Mouse (Mus musculus): Measurements from ENCODE around the gene Heatr5b.
"Not testable (repeated sequence)": the region's sequence is repeated elsewhere in the genome, so short reads cannot be mapped to it uniquely, and the experiment has no call there.

The Heatr5b gene

GRCm38 (mm10) chr17:78834856-78835835 is at the start of gene Heatr5b, which contains the start of gene Gpatch11:
Gene Heatr5b, minus strand, starts transcription at chr17:78835364.
Gene Gpatch11, plus strand, starts transcription at chr17:78835567.
- peak; percentile 95 to 98 for DNase-seq (ENCODE audit: low spot score in 2 of 2)

DNA sequence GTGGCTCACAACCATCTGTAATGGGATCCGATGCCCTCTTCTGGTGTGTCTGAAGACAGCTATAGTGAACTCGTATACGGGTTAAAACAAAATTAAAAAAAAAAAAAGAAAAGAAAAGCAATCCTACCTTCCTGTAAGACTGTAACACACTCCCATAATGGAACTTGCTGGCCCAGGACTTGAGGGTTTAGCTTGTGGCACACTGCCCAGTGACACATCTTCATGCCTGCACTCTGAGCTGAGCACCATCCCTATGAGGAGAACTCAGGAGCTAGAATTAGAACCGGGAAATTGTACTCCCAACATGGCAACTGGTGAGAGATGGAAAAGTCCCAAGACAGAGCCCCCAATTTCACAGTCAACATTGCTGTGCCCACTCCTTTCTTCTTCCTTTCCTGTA is 48.1 kb upstream of the Heatr5b start:
- DNase-seq (ENCODE audit: low spot score in 2 of 2) = no peak

- peak; percentile 30 to 48 for DNase-seq (ENCODE audit: low spot score in 2 of 2)
Measured at GRCm38 (mm10) chr17:78882401-78883112, 47.4 kb upstream of the Heatr5b start, which contains the start of gene Eif2ak2. Gene Eif2ak2, minus strand, starts transcription at chr17:78882573.

DNA sequence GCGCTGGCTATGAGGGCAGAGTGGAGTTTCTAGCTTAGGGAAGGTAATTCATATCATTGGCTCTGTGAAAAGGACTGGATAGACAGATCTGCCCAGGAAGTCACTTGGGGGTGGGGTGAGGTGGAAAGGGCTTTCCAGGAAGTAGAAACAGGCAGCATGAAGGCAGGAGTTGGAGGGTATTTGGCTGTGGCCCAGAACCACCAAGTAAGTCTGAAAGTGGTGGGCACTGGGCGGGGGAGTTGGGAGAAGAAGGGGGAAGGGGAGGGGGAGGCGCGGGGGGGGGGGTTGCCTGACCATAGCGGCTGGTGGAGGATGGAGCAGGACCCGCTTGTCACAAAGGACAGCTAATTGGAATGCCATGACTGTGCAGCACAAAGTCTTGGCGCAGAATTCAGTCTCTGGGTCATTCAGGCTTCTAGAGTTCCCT is 46.7 kb upstream of the Heatr5b start:
- DNase-seq (ENCODE audit: low spot score in 2 of 2) = no peak

DNA sequence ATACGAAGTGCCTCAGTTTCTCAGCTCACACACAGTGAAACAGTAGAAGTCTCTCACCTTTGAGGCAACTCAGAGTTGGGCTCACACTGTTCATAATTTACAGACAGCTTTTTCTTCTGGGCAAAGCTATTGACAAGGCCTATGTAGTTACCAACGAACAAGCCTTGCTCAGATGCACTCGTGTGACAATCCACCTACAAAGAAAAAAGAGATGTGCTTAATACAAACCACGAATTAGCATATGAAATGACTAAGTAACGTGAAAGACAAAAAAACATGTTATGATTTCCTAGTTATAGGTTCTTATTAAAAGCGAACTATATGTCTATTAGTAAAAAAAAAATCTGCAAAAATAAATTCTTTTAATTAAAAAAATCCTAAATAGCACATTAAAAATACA is 38.7 kb upstream of the Heatr5b start:
- no peak for DNase-seq (ENCODE audit: low spot score in 2 of 2)

DNA sequence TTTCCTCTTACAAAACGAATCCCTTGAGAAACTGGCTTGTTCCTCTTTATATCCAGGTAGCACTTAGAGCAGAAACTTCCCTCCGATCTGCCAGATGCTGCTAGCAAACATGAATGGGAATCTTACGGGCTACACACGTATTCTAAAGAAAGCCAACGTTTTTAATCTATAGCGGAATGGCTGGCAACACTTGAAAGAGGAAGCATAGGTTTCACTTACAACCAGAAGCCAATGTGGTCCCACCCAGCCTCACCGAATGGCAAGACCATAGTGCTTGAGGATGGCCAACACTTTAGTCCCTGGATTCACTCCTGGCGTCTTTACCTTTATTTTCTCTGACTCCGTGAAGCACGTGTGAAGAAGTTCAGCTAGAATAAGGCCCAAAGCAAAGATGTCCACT is 21.1 kb upstream of the Heatr5b start:
- no peak for DNase-seq (ENCODE audit: low spot score in 2 of 2)

DNA sequence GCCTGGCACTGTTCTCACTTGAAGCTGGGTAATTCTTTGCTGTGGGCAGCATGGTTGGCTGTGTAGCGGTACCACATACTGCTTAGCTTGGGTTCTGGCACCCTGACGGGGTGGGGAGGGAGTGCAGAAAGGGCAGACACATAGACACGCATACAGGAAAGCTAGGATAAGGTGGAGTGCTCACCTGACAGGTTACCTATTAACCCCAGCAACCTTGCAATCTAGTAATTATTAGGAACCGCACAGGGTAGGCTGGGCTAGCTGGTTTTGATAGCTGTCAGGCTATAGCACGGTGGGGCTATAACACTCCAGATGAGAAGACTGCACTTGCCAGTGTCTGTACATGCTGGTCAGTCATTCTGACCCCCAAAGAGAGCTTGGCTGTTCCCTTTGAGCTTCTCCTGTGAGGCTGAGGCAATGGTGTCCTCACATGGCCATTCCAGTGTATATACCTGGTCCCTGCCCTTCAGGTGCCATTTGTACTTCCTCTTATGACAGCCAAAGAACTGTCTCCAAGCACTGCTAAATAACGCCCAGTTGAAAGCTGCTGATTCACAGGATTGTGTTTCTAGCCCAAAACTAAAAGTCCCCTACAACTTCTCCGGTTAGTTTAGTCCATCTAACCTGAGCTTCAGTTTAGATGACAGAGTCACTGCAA is 7.2 kb upstream of the Heatr5b start:
- no peak for DNase-seq (ENCODE audit: low spot score in 2 of 2)

GRCm38 (mm10) chr17:78836056-78836455 is 892 bp upstream of the Heatr5b start:
- DNase-seq (ENCODE audit: low spot score in 2 of 2) = no peak

GRCm38 (mm10) chr17:78824346-78824745 is 10.8 kb downstream of the Heatr5b start:
- no peak for DNase-seq (ENCODE audit: low spot score in 2 of 2)

- no peak for DNase-seq (ENCODE audit: low spot score in 2 of 2)
Measured at GRCm38 (mm10) chr17:78809582-78809981, 25.6 kb downstream of the Heatr5b start.

DNA sequence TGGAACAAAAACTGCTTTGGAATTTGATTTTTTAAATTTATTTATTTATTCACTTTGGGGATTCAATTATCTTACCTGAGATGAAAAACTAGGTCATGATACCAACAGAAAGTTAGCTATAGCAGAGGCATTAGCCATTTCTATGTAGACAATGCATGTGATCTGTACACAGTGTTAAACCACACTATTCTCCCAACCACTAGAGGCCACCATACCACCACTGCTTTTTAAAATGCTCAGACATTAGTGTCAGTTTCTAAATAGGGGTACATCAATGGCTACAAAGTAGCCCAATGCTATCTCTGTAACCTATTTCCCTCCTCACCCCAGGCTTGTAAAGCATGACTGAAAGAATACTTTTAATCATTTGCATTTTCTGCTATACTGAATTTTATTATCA is 26.1 kb downstream of the Heatr5b start:
- no peak for DNase-seq (ENCODE audit: low spot score in 2 of 2)

DNA sequence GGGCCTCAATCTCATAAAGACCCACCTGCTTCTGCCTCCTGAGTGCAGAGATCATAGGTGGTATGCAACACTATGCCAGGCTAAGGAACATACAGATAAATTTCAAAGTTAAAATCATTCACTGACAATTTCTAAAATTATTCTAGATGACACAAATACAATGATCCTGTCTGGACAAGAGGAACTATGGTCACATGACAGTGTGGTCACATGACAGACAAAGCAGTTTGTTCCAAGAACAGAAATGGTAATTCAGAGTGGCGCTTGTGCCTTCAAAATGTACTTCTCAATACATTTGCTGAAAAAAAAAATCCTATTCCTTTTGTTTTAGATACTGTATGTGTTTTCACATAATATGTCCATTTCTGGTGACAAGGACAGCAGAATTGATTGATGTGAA is 37.9 kb downstream of the Heatr5b start:
- no peak for DNase-seq (ENCODE audit: low spot score in 2 of 2)

GRCm38 (mm10) chr17:78794390-78794789 is 40.8 kb downstream of the Heatr5b start:
- DNase-seq (ENCODE audit: low spot score in 2 of 2) = no peak

- no peak for DNase-seq (ENCODE audit: low spot score in 2 of 2)
Measured at GRCm38 (mm10) chr17:78792122-78792521, 43.0 kb downstream of the Heatr5b start.

DNA sequence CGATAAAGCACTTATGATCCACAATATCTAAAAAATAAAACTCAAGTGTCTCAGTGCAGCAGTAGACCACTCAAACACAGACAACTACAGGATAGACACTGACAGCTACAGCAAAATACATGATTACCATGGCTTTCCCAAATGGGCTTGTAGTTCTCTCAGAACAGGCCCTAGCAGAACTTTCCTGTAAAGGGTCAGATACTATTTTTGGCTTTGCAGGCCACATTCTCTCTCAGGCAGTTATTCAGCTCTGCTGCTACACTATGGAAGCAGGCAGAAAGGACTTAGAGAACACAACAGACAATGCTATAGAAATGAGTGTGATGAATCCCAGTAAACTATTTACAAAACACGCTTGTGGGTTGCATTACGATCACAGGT is 43.5 kb downstream of the Heatr5b start:
- no peak for DNase-seq (ENCODE audit: low spot score in 2 of 2)

DNA sequence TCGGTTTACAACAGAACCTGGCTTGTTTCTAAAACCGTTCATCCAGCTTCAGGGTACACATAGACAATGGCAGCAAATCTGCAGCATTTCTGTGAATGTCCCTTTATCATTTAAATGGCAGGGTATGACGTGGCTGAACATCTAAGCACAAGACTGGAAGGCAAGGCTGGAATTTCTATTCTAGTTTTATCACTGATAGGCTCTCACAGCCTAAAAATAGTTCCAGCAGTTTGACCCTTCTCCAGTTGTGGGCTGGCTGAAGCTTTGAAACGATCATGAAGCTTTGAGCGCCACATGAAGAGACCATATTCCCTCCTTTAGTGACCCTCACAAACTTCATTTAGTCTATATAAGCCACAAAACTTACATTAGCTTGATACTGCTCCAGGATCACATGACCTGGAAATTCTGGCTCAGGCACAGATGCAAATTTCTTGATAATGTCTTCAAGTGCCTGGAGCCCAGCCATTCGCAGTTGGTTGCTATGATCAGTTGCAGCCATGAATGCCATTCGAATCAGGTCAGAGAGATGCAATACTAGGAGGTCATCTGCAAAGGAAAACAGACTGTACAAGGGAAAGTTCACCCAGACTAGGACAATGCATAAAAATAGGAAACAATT is 44.0 kb downstream of the Heatr5b start:
- no peak for DNase-seq (ENCODE audit: low spot score in 2 of 2)

DNA sequence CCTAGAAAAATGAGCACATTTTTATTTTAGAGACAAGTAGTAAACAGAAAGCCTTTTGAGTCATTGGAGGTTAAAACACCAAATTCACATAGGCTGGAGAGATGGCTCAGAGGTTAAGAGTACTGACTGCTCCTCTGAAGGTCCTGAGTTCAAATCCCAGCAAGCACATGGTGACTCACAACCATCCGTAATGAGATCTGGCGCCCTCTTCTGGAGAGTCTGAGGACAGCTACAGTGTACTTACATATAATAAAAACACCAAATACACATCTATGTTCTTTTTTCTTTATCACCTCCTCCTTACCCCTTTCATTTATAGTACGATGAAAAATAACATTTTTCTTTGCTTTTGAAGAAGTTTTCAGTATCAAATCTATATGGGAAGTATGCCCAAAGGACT is 46.9 kb downstream of the Heatr5b start:
- DNase-seq (ENCODE audit: low spot score in 2 of 2) = not testable (repeated sequence)

- no peak for DNase-seq (ENCODE audit: low spot score in 2 of 2)
Measured at GRCm38 (mm10) chr17:78778765-78779164, 56.4 kb downstream of the Heatr5b start.

- no peak for DNase-seq (ENCODE audit: low spot score in 2 of 2)
Measured at GRCm38 (mm10) chr17:78772317-78772716, 62.8 kb downstream of the Heatr5b start.

DNA sequence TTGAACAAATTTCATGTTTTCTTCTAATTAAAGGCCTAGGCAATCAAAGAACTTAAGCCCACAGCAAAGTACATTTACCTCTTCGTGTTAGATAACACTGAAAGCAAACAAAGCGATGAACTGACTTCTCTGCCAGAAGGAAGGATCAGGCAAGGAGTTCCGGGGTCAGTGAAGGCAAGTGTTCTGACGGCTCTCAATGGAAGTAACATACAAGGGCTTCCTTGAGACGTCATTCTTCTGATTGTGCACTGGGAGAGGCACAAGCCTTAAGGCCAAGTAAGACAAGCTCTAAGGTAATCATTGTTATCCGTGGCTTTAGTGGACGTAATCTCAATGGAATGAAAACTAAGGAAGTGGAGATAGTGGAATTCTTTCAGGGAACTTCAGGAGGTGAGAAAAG is 64.2 kb downstream of the Heatr5b start:
- no peak for DNase-seq (ENCODE audit: low spot score in 2 of 2)

DNA sequence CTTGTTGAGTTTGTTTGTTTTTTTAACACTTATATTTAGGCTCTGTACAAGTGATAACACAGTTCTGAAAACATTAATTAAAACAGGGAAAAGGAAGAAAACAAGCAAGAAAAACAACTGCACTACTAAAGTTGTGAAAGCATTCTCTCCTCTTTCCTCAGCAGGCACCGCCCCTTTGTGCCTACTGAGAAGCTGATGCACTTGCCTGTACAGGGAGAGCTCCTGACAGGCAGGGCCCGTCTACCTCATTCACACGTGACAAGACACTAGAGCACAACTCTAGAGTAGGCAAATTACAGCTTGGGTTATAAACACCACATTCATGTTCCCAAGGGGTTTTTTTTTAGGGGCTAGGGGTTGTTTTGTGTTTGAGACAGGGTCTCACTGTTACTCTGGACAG is 65.8 kb downstream of the Heatr5b start:
- no peak for DNase-seq (ENCODE audit: low spot score in 2 of 2)

DNA sequence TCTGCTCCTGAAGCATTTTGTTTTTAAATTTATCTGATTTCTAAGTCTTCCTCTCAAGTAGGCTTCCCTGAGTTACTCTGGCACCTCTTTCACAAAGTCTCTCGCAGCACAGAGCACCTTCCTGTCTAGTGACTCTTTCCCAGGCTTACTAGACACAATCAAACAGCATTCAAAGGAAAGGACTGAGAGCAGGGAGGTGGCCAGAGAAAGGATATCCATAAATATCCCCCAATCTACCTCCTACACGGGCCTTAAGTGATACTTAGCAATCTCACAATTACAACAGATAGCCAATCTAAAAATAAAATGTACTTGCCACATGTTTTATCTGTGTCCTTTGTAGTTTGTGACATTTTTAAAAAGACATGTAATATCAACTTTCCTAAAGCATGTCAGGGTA is 66.2 kb downstream of the Heatr5b start:
- no peak for DNase-seq (ENCODE audit: low spot score in 2 of 2)

Measured in frontal cortex, postnatal 10 days (tissue).